Mouse (Mus musculus): ENCODE measurements around the gene Akr1c20. TPM values are rescaled to one million over a fixed set of nuclear protein-coding genes. Genes with fewer than 3 reads are reported as not detected.

Akr1c20 gene
- not detected in 2 replicates for polyA plus RNA-seq (2012; ENCODE audit: low replicate concordance)

GRCm38 (mm10) chr13:4523201-4523838 is at the start of gene Akr1c20:
Akr1c20 (minus strand) TSS chr13:4523345.

Other genes starting within 250 kb of the Akr1c20 start
- not detected in 2 replicates for gene Akr1c12, start 243.9 kb downstream of the Akr1c20 start, polyA plus RNA-seq (2012; ENCODE audit: low replicate concordance)
- gene Akr1c6, start 89.0 kb downstream of the Akr1c20 start, polyA plus RNA-seq (2012; ENCODE audit: low replicate concordance), result not detected in 2 replicates
- not detected in 2 replicates for gene Akr1c21, start 50.7 kb upstream of the Akr1c20 start, polyA plus RNA-seq (2012; ENCODE audit: low replicate concordance)
- gene Akr1e1, start 85.8 kb upstream of the Akr1c20 start, polyA plus RNA-seq (2012; ENCODE audit: low replicate concordance), result 0.38 TPM in 1 of 2 replicates, not detected in the other

Measured in leukemia stem cell, adult 10-12 weeks (primary cell).